Mouse (Mus musculus): ENCODE results near the gene C77080.

DNA sequence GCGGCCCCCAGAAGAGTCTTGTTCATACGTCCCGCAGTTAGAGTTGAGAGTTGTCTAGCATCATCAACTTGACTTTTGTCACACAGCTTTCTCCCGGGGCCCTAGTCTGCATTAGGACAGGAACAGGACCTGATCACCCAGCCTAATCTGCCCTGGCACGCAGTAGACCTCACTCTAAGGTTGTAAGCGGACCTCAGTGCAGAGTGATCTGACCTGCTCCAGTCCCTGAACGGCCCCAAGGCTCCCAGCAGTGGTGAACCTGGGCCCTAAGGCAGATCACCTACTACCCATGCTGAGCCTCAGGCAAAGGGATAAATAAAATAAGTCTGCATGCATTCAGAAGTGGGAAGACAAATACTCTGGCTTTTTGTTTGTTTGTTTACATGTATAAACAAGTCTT lies 11.9 kb downstream of the C77080 start:
- no peak for TF ChIP-seq CTCF (IDR thresholded peaks at IDR 0.05; ENCODE audit: low read depth)
- no peak for TF ChIP-seq EP300 (optimal IDR thresholded peaks at IDR 0.05)
